Mouse (Mus musculus) liver, embryonic 14.5 days (tissue): ENCODE measurements around the gene Bri3.
A peak's percentile ranks its signal among the peaks of the same experiment; 100 is the strongest.

ENCODE experiments used
- CTCF ChIP-seq: IDR thresholded peaks from 2 replicates; pipeline ENCODE4 v1.5.1; 2016; ENCODE audit warnings: antibody characterized with exemption, low read depth, control low read depth
- EP300 ChIP-seq: IDR thresholded peaks from 2 replicates; pipeline ENCODE4 v1.6.1; 2016; ENCODE audit warnings: antibody characterized with exemption, low read depth

GRCm38 (mm10) chr5:144214453-144214852, 29.8 kb upstream of the Bri3 start:
- peak; percentile 94 for TF ChIP-seq CTCF
- no peak for TF ChIP-seq EP300
